ENCODE assay signal across 9 mouse cellular contexts in genomic region chr5:96898120-96898672, GRCm38 (mm10).
DNase-seq lines count a peak whose midpoint lies in the region.
"Had no signal": no experiment of that assay in that cellular context is flagged by ENCODE, and none has a peak within 500 bp of the region (broad histone marks: within the 10 kb centered on the region; RNA-seq: fewer than 3 reads in every experiment).

No protein-coding gene starts in this region.

- DNase-seq in heart, adult 11 months: peak; percentile 97
- no peak for DNase-seq in heart, postnatal 25 days (ENCODE audit: low spot score)
- peak; percentile 82 for DNase-seq in 3T3-L1 (ENCODE audit: low read depth, low spot score)
- DNase-seq in forelimb bud, embryonic 11.5 days (ENCODE audit: low read depth, low spot score): peak; percentile 17
- peak; percentile 65 for DNase-seq in lung, postnatal 36 days
- DNase-seq in spleen, adult 18-20 months: no peak
- no peak for DNase-seq in T-cell, adult 2 months (ENCODE audit: low spot score)
- DNase-seq in thymus, postnatal 14 days: no peak
- DNase-seq: adrenal gland, postnatal 14 days had no signal

- intact Hi-C loops in heart, postnatal 25 days (cut with DNase I): no loop called here

Comparison
In these comparisons a context has a peak if more than half of its experiments do, and no peak if none do; other contexts are left out.
1. DNase-seq: peak in heart, adult 11 months (single experiment), 3T3-L1 (single experiment), forelimb bud, embryonic 11.5 days (single experiment) and lung, postnatal 36 days (single experiment); none in heart, postnatal 25 days (single experiment), spleen, adult 18-20 months (0 of 2), T-cell, adult 2 months (single experiment) and thymus, postnatal 14 days (single experiment).